Mouse (Mus musculus) lung, adult 2 months (tissue): ENCODE results near the gene C130074G19Rik.

Experiments used
- CTCF ChIP-seq: fragments of 200-500 bp; IDR thresholded peaks from 2 replicates; pipeline ENCODE4 v1.5.1; 2011; ENCODE audit warnings: mild to moderate bottlenecking, low read length, control low read depth; ENCODE audit not compliant: insufficient read depth
- POLR2A ChIP-seq: fragments of 200-500 bp; IDR thresholded peaks from 2 replicates; pipeline ENCODE4 v1.6.1; 2011; ENCODE audit warnings: low read depth, mild to moderate bottlenecking, control low read depth, low read length, borderline replicate concordance; ENCODE audit errors: extremely low read depth

DNA sequence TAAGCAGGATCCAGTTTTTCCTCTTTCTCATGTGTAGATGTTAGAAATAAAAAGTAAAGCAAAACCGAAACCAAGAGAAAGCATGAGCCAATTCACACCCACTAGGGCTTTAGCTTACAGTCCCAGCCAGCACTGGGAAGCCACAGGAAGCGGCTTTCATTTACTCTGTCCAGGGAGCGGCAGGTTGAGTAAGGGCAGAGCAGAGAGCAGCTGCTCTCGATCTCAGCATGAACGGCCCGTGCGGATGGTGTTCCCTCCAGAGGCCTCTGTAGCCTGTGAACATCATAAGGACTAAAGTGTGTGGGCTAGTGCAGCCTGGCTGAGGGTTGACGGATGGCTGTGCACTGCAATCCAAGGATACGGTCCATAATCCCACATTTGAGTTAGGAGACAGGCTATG lies 25.5 kb upstream of the C130074G19Rik start:
- TF ChIP-seq POLR2A (no peak), CTCF (no peak)
